Mouse (Mus musculus): ENCODE results near the gene Vav3. TPM values are rescaled to one million over a fixed set of nuclear protein-coding genes. Genes with fewer than 3 reads are reported as not detected.

The Vav3 gene
- polyA plus RNA-seq, 1 experiment, result 2.2 TPM

DNA sequence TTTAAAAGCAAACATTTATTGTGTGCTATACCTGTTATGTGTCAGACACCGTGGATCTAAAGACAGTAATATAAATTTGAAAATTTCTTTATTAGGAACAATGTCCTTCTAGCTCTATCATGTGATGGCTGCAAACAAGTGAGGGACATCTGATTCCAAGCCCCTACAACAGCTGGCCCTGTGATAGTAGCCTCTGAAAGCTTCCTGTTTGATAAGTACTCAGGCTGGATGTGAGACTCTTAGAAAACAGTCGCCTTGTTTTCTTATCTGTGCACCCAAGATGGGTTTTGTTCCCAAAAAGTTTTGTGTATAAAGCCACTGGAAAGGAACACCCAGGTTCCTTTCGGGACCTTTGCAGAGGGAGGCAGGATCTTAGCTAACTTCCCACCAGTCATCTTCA, 32.0 kb upstream of the Vav3 start:
- Histone ChIP-seq H3K79me3 (ENCODE audit: low read depth) (no peaks in the 10 kb centered on the region), H3ac (ENCODE audit: control insufficient read depth, insufficient read length, low read depth) (no peak overlapping the region), H3K79me2 (ENCODE audit: control insufficient read depth, insufficient read depth) (no peaks in the 10 kb centered on the region), H3K4me3 (ENCODE audit: insufficient read depth, poor library complexity, severe bottlenecking) (no peak overlapping the region), H3K36me3 (ENCODE audit: control insufficient read depth, insufficient read depth) (no peaks in the 10 kb centered on the region), H3K27me3 (ENCODE audit: control insufficient read depth, insufficient read depth, insufficient read length) (no peaks in the 10 kb centered on the region)
- TF ChIP-seq MAX (IDR thresholded peaks at IDR 0.05) (no peak), MYOD1 (IDR thresholded peaks at IDR 0.05; ENCODE audit: control insufficient read depth, insufficient read length, low read depth) (peak; percentile 14)

- H3K79me2 ChIP-seq (ENCODE audit: control insufficient read depth, insufficient read depth), result no peaks in the 10 kb centered on the region
- no peaks in the 10 kb centered on the region for H3K79me3 ChIP-seq (ENCODE audit: low read depth)
- no peaks in the 10 kb centered on the region for H3K27me3 ChIP-seq (ENCODE audit: control insufficient read depth, insufficient read depth, insufficient read length)
- H3ac ChIP-seq (ENCODE audit: control insufficient read depth, insufficient read length, low read depth), result no peak overlapping the region
- H3K4me3 ChIP-seq (ENCODE audit: insufficient read depth, poor library complexity, severe bottlenecking), result no peak overlapping the region
- no peaks in the 10 kb centered on the region for H3K36me3 ChIP-seq (ENCODE audit: control insufficient read depth, insufficient read depth)
- TF ChIP-seq CEBPB (IDR thresholded peaks at IDR 0.05; ENCODE audit: low read depth) (no peak), MYOD1 (IDR thresholded peaks at IDR 0.05; ENCODE audit: control insufficient read depth, insufficient read length, low read depth) (peak; percentile 88)
These were observed 30.9 kb upstream of the Vav3 start for GRCm38 (mm10) chr3:109309317-109310265.

- no peak overlapping the region for H3ac ChIP-seq (ENCODE audit: control insufficient read depth, insufficient read length, low read depth)
- no peak overlapping the region for H3K4me3 ChIP-seq (ENCODE audit: insufficient read depth, poor library complexity, severe bottlenecking)
- no peaks in the 10 kb centered on the region for H3K27me3 ChIP-seq (ENCODE audit: control insufficient read depth, insufficient read depth, insufficient read length)
- TF ChIP-seq FOSL1 (IDR thresholded peaks at IDR 0.05; ENCODE audit: insufficient read depth, low read length, poor library complexity, severe bottlenecking) (no peak), CEBPB (IDR thresholded peaks at IDR 0.05; ENCODE audit: low read depth) (no peak), USF1 (IDR thresholded peaks at IDR 0.05; ENCODE audit: low read depth) (no peak), MYOD1 (IDR thresholded peaks at IDR 0.05; ENCODE audit: control insufficient read depth, insufficient read length, low read depth) (no peak), CTCF (IDR thresholded peaks at IDR 0.05; ENCODE audit: control insufficient read depth, insufficient read depth, insufficient read length) (no peak), MAX (IDR thresholded peaks at IDR 0.05) (no peak), MYOG (IDR thresholded peaks at IDR 0.05; ENCODE audit: control insufficient read depth, extremely low read depth, insufficient read length) (no peak)
- H3K79me3 ChIP-seq (ENCODE audit: low read depth), result no peaks in the 10 kb centered on the region
- no peaks in the 10 kb centered on the region for H3K36me3 ChIP-seq (ENCODE audit: control insufficient read depth, insufficient read depth)
- H3K79me2 ChIP-seq (ENCODE audit: control insufficient read depth, insufficient read depth), result no peaks in the 10 kb centered on the region
These were observed 29.2 kb upstream of the Vav3 start for GRCm38 (mm10) chr3:109311172-109311824.

DNA sequence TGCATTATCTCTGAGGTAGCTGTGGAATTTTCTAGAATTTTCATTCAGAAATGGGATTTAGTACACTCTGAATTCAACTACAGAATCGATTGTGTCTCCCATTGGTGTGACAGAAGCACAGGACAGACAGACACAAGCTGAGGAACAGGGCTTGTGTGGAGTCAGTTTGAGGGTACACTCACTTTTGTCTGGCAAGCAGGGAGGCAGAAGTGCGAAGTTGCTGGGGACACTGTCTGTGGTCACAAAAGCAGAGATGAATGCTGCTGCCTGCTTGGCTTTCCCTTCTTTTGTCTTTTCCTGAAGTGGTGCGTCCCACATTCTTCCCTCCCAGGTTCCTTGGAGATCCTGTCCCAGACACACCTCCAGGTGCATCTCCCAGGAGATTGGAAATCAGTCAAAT, 28.6 kb upstream of the Vav3 start:
- H3K79me3 ChIP-seq (ENCODE audit: low read depth), result no peaks in the 10 kb centered on the region
- no peak overlapping the region for H3ac ChIP-seq (ENCODE audit: control insufficient read depth, insufficient read length, low read depth)
- TF ChIP-seq USF1 (IDR thresholded peaks at IDR 0.05; ENCODE audit: low read depth) (no peak), CEBPB (IDR thresholded peaks at IDR 0.05; ENCODE audit: low read depth) (no peak), CTCF (IDR thresholded peaks at IDR 0.05; ENCODE audit: control insufficient read depth, insufficient read depth, insufficient read length) (no peak), FOSL1 (IDR thresholded peaks at IDR 0.05; ENCODE audit: insufficient read depth, low read length, poor library complexity, severe bottlenecking) (no peak), MAX (IDR thresholded peaks at IDR 0.05) (no peak), MYOD1 (IDR thresholded peaks at IDR 0.05; ENCODE audit: control insufficient read depth, insufficient read length, low read depth) (no peak), MYOG (IDR thresholded peaks at IDR 0.05; ENCODE audit: control insufficient read depth, extremely low read depth, insufficient read length) (no peak)
- H3K36me3 ChIP-seq (ENCODE audit: control insufficient read depth, insufficient read depth), result no peaks in the 10 kb centered on the region
- H3K79me2 ChIP-seq (ENCODE audit: control insufficient read depth, insufficient read depth), result no peaks in the 10 kb centered on the region
- H3K27me3 ChIP-seq (ENCODE audit: control insufficient read depth, insufficient read depth, insufficient read length), result no peaks in the 10 kb centered on the region
- H3K4me3 ChIP-seq (ENCODE audit: insufficient read depth, poor library complexity, severe bottlenecking), result no peak overlapping the region

GRCm38 (mm10) chr3:109313501-109313900, 27.0 kb upstream of the Vav3 start:
- Histone ChIP-seq H3K4me3 (ENCODE audit: insufficient read depth, poor library complexity, severe bottlenecking) (no peak overlapping the region), H3K36me3 (ENCODE audit: control insufficient read depth, insufficient read depth) (no peaks in the 10 kb centered on the region), H3K79me2 (ENCODE audit: control insufficient read depth, insufficient read depth) (no peaks in the 10 kb centered on the region), H3K79me3 (ENCODE audit: low read depth) (no peaks in the 10 kb centered on the region), H3K27me3 (ENCODE audit: control insufficient read depth, insufficient read depth, insufficient read length) (no peaks in the 10 kb centered on the region), H3ac (ENCODE audit: control insufficient read depth, insufficient read length, low read depth) (no peak overlapping the region)
- TF ChIP-seq MAX (IDR thresholded peaks at IDR 0.05), result no peak
- no peak for TF ChIP-seq MYOD1 (IDR thresholded peaks at IDR 0.05; ENCODE audit: control insufficient read depth, insufficient read length, low read depth)
- TF ChIP-seq FOSL1 (IDR thresholded peaks at IDR 0.05; ENCODE audit: insufficient read depth, low read length, poor library complexity, severe bottlenecking), result no peak
- no peak for TF ChIP-seq CEBPB (IDR thresholded peaks at IDR 0.05; ENCODE audit: low read depth)
- no peak for TF ChIP-seq USF1 (IDR thresholded peaks at IDR 0.05; ENCODE audit: low read depth)
- no peak for TF ChIP-seq MYOG (IDR thresholded peaks at IDR 0.05; ENCODE audit: control insufficient read depth, extremely low read depth, insufficient read length)
- no peak for TF ChIP-seq CTCF (IDR thresholded peaks at IDR 0.05; ENCODE audit: control insufficient read depth, insufficient read depth, insufficient read length)

Data from C2C12 (cell line).